16 mouse cellular contexts compared by ENCODE assay signal in genomic region chr11:118859839-118860238, GRCm38 (mm10). TPM values are rescaled to one million over a fixed set of nuclear protein-coding genes. Genes with fewer than 3 reads are reported as not detected.
"Had no signal": no experiment of that assay in that cellular context is flagged by ENCODE, and none has a peak within 500 bp of the region (broad histone marks: within the 10 kb centered on the region; RNA-seq: fewer than 3 reads in every experiment).

No protein-coding gene starts in this region.

- H3K4me3 ChIP-seq: neural tube, embryonic 15.5 days; stomach, embryonic 15.5 days had no signal

- H3K4me1 ChIP-seq: stomach, embryonic 15.5 days had no signal

- DNase-seq: retina, postnatal 1 day; right cerebral cortex, adult 18-20 months; right cerebral cortex, postnatal 14 days; right cerebral cortex, postnatal 25 days; right cerebral cortex, postnatal 4 days; spleen, adult 18-20 months; thymus, adult 18-20 months; thymus, adult 2 months; thymus, postnatal 14 days; thymus, postnatal 25 days; thymus, postnatal 36 days; thymus, postnatal 4 days had no signal

- H3K27me3 ChIP-seq: neural tube, embryonic 15.5 days; stomach, embryonic 15.5 days had no signal

- H3K27ac ChIP-seq: neural tube, embryonic 15.5 days; stomach, embryonic 15.5 days; stomach, postnatal 0 days had no signal

RNA-seq across cellular contexts. Expression of gene Rbfox3, which starts 51.6 kb away (rescaled TPM):
- total RNA-seq: neutrophil, adult 5-6 weeks had no signal
